Mouse (Mus musculus): Measurements from ENCODE around the gene Itpkb.

The Itpkb gene

GRCm38 (mm10) chr1:180330145-180330706 lies at the start of gene Itpkb:
Itpkb (plus strand) TSS chr1:180330485.
- CTCF ChIA-PET: interaction anchor here (0.6 to 1.4 kb wide), 5 partner anchors 29 to 444 kb away, joined by 3 to 5 read pairs (median 4); no protein-coding TSS in a partner anchor

- CTCF ChIA-PET: no interaction called here
These were observed 47.7 kb upstream of the Itpkb start for GRCm38 (mm10) chr1:180282581-180282980.

GRCm38 (mm10) chr1:180283813-180284768 lies 46.2 kb upstream of the Itpkb start:
- CTCF ChIA-PET: no interaction called here

- CTCF ChIA-PET: interaction anchor here (0.5 to 0.7 kb wide), 2 partner anchors 17 to 629 kb away, joined by 3 to 8 read pairs; no protein-coding TSS in a partner anchor
These were observed 44.0 kb upstream of the Itpkb start for GRCm38 (mm10) chr1:180286081-180286831.

GRCm38 (mm10) chr1:180288227-180288626 lies 42.1 kb upstream of the Itpkb start:
- CTCF ChIA-PET: interaction anchor here (0.9 kb wide), 1 partner anchor 55 kb away, joined by 3 read pairs; no protein-coding TSS in a partner anchor

GRCm38 (mm10) chr1:180288872-180289468 lies 41.3 kb upstream of the Itpkb start:
- CTCF ChIA-PET: interaction anchor here (0.5 to 0.6 kb wide), 2 partner anchors 134 to 507 kb away, joined by 3 read pairs; no protein-coding TSS in a partner anchor

GRCm38 (mm10) chr1:180289788-180290187 lies 40.5 kb upstream of the Itpkb start:
- CTCF ChIA-PET: interaction anchor here (0.7 kb wide), 1 partner anchor 10 kb away, joined by 4 read pairs; no protein-coding TSS in a partner anchor

GRCm38 (mm10) chr1:180290358-180290757 lies 39.9 kb upstream of the Itpkb start:
- CTCF ChIA-PET: interaction anchor here (0.7 kb wide), 1 partner anchor 11 kb away, joined by 4 read pairs; no protein-coding TSS in a partner anchor

- CTCF ChIA-PET: interaction anchor here (0.9 to 2.4 kb wide), 4 partner anchors 16 to 89 kb away, joined by 3 to 6 read pairs (median 3); no protein-coding TSS in a partner anchor
These were observed 34.2 kb upstream of the Itpkb start for GRCm38 (mm10) chr1:180296088-180296487.

GRCm38 (mm10) chr1:180299697-180300096 lies 30.6 kb upstream of the Itpkb start:
- CTCF ChIA-PET: interaction anchor here (0.6 kb wide), 1 partner anchor 529 kb away, joined by 3 read pairs; no protein-coding TSS in a partner anchor

GRCm38 (mm10) chr1:180300292-180300691 lies 30.0 kb upstream of the Itpkb start:
- CTCF ChIA-PET: interaction anchor here (0.6 kb wide), 1 partner anchor 529 kb away, joined by 3 read pairs; no protein-coding TSS in a partner anchor

GRCm38 (mm10) chr1:180300997-180301396 lies 29.3 kb upstream of the Itpkb start:
- CTCF ChIA-PET: interaction anchor here (0.9 kb wide), 1 partner anchor 29 kb away, joined by 4 read pairs; the partner anchor contains the start of gene Itpkb

- CTCF ChIA-PET: interaction anchor here (0.6 to 0.7 kb wide), 3 partner anchors 8 to 22 kb away, joined by 3 to 4 read pairs (median 3); no protein-coding TSS in a partner anchor
These were observed 27.8 kb upstream of the Itpkb start for GRCm38 (mm10) chr1:180302253-180303120.

GRCm38 (mm10) chr1:180303600-180303999 lies 26.7 kb upstream of the Itpkb start:
- CTCF ChIA-PET: interaction anchor here (0.6 kb wide), 1 partner anchor 24 kb away, joined by 3 read pairs; no protein-coding TSS in a partner anchor

GRCm38 (mm10) chr1:180306889-180307288 lies 23.4 kb upstream of the Itpkb start:
- CTCF ChIA-PET: no interaction called here

GRCm38 (mm10) chr1:180307661-180308060 lies 22.6 kb upstream of the Itpkb start:
- CTCF ChIA-PET: no interaction called here

- CTCF ChIA-PET: no interaction called here
These were observed 21.4 kb upstream of the Itpkb start for GRCm38 (mm10) chr1:180308897-180309296.

GRCm38 (mm10) chr1:180312286-180312685 lies 18.0 kb upstream of the Itpkb start:
- CTCF ChIA-PET: no interaction called here

- CTCF ChIA-PET: no interaction called here
These were observed 17.4 kb upstream of the Itpkb start for GRCm38 (mm10) chr1:180312792-180313311.

Measured in spleen, embryonic (tissue).